Mouse (Mus musculus) heart, adult 2 months (tissue): ENCODE results near the gene Gsg1.

ENCODE experiments used
- CTCF ChIP-seq: fragments of 200-600 bp; IDR thresholded peaks from 2 replicates; pipeline ENCODE4 v1.8.1; 2022; ENCODE audit warnings: antibody characterized with exemption, mild to moderate bottlenecking, moderate library complexity
- EP300 ChIP-seq: fragments of 200-500 bp; IDR thresholded peaks from 2 replicates; pipeline ENCODE4 v1.6.1; 2011; ENCODE audit warnings: low read depth, low read length, control low read depth; ENCODE audit not compliant: insufficient read depth
- POLR2A ChIP-seq: fragments of 200-500 bp; IDR thresholded peaks from 2 replicates; pipeline ENCODE4 v1.6.1; 2011; ENCODE audit warnings: mild to moderate bottlenecking, low read depth, low read length, control low read depth; ENCODE audit not compliant: insufficient read depth

DNA sequence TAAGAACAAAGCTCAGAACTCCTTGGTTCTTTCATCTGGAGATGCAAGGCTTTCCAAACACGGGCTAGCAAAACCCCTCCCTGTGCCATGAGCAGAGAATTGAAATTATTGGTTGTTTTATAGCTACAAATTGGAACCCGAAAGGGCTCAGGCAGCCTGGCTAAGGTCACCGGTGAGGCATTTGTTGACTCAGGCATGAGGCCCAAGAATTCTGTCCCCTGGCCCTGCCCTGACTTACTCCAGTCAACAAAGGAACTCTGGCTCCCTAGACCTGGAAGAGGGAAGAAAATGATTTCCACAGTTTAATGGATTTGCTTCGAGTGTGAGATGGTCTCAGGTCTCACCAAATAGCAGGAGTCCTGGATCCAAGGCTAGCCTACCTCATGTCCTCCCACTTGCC lies 38.2 kb upstream of the Gsg1 start:
- TF ChIP-seq POLR2A (no peak), CTCF (no peak), EP300 (no peak)
